Mouse (Mus musculus) embryonic facial prominence, embryonic 10.5 days (tissue): ENCODE data around the gene Defb23. TPM values are rescaled to one million over a fixed set of nuclear protein-coding genes. Genes with fewer than 3 reads are reported as not detected.
A peak's percentile ranks its signal among the peaks of the same experiment; 100 is the strongest.

ENCODE experiments used
- DNase-seq: peaks from one replicate; pipeline ENCODE4 v3.0.0-alpha.2; 2017; ENCODE audit warnings: low spot score
- H3K27ac ChIP-seq: fragments of 300-500 bp; sonication (generic); replicated peaks from 2 replicates; pipeline ENCODE4 v1.5.1; 2016; ENCODE audit warnings: mild to moderate bottlenecking
- H3K27me3 ChIP-seq: fragments of 300-500 bp; sonication (generic); replicated peaks from 2 replicates; pipeline ENCODE4 v1.6.1; 2016; ENCODE audit warnings: low read depth, mild to moderate bottlenecking; ENCODE audit not compliant: poor library complexity, severe bottlenecking
- H3K36me3 ChIP-seq: fragments of 300-500 bp; sonication (generic); replicated peaks from 2 replicates; pipeline ENCODE4 v1.6.1; 2016; ENCODE audit warnings: mild to moderate bottlenecking, moderate library complexity
- H3K4me1 ChIP-seq: fragments of 300-500 bp; sonication (generic); 2 replicates; pipeline ENCODE4 v1.6.1; 2016
- H3K4me3 ChIP-seq: fragments of 300-500 bp; sonication (generic); 2 replicates; pipeline ENCODE4 v1.5.1; 2016; ENCODE audit warnings: mild to moderate bottlenecking, moderate library complexity
- H3K9me3 ChIP-seq: fragments of 300-500 bp; sonication (generic); 2 replicates; pipeline ENCODE4 v1.6.1; 2016; ENCODE audit warnings: mild to moderate bottlenecking
- WGBS: fragments of 180-500 bp; shearing (Covaris S2); methylation state at CpG from one replicate; pipeline ENCODE4 v1.1.7; 2016; 5-methylcytosine and 5-hydroxymethylcytosine counted together
- polyA plus RNA-seq: library from polyadenylated mRNA; unstranded; fragments of >200 nt; fragmentation: Nextera tagmentation; extraction: Ambion mirVana; gene quantifications from 2 replicates; pipeline ENCODE4 v1.2.1, GENCODE M21; 2016

The Defb23 gene
- polyA plus RNA-seq, 1 experiment from 2014 or later = not detected

- Histone ChIP-seq H3K4me3 (no peak overlapping the region), H3K4me1 (no peaks in the 10 kb centered on the region), H3K27me3 (no peaks in the 10 kb centered on the region), H3K9me3 (no peaks in the 10 kb centered on the region), H3K27ac (no peak overlapping the region), H3K36me3 (no peaks in the 10 kb centered on the region)
- WGBS = 34% methylated on average over 7 of the region's 7 CpGs
- DNase-seq = no peak
These were observed 6.6 kb upstream of the Defb23 start for GRCm38 (mm10) chr2:152470973-152471372.

DNA sequence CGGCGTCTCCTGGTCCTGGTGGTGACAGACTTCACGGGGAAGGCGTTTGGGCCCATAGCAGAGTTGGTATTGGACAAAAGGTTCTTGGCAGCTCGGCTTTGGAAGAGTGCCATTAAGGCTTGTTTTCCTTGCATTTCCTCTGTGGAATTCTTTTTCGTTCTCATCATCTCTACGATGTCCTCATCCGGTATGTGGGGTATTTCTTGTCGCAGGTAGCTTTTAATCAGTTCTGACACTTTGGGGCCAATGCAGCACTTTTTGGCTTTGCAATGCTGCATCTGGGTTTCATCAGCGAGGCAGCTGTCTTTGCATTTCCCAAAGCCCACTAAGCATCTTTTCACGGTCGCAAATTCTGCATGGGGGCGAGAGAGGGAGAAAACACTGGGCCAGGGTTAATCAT lies 5.2 kb downstream of the Defb23 start:
- Histone ChIP-seq H3K9me3 (no peaks in the 10 kb centered on the region), H3K4me1 (peaks cover 4% of the 10 kb centered on the region; the same call in 1 of the 2 replicates), H3K27ac (no peak overlapping the region), H3K4me3 (no peak overlapping the region), H3K27me3 (0 out of 2 replicates have a peak, but pooled peaks cover 3% of the 10 kb centered on the region), H3K36me3 (no peaks in the 10 kb centered on the region)
- WGBS = 69% methylated on average over 13 of the region's 13 CpGs
- no peak for DNase-seq

- DNase-seq = peak; percentile 6
- H3K27ac ChIP-seq = no peak overlapping the region
- H3K36me3 ChIP-seq = no peaks in the 10 kb centered on the region
- 71% methylated on average over 4 of the region's 4 CpGs for WGBS
- H3K4me3 ChIP-seq = no peak overlapping the region
- no peaks in the 10 kb centered on the region for H3K9me3 ChIP-seq
- H3K27me3 ChIP-seq = 0 out of 2 replicates have a peak, but pooled peaks cover 3% of the 10 kb centered on the region
- H3K4me1 ChIP-seq = peaks cover 17% of the 10 kb centered on the region
These were observed 12.2 kb downstream of the Defb23 start for GRCm38 (mm10) chr2:152452101-152452781.

- Histone ChIP-seq H3K36me3 (no peaks in the 10 kb centered on the region), H3K9me3 (no peaks in the 10 kb centered on the region), H3K27me3 (0 out of 2 replicates have a peak, but pooled peaks cover 4% of the 10 kb centered on the region), H3K27ac (no peak overlapping the region), H3K4me3 (no peak overlapping the region), H3K4me1 (peaks cover 25% of the 10 kb centered on the region)
- 7% methylated on average over 5 of the region's 5 CpGs for WGBS
- DNase-seq = peak; percentile 71
These were observed 14.2 kb downstream of the Defb23 start for GRCm38 (mm10) chr2:152450241-152450640.

- DNase-seq = no peak
- peaks cover 34% of the 10 kb centered on the region for H3K4me1 ChIP-seq
- 65% methylated on average over 5 of the region's 5 CpGs for WGBS
These were observed 17.0 kb downstream of the Defb23 start for GRCm38 (mm10) chr2:152447461-152447860.

DNA sequence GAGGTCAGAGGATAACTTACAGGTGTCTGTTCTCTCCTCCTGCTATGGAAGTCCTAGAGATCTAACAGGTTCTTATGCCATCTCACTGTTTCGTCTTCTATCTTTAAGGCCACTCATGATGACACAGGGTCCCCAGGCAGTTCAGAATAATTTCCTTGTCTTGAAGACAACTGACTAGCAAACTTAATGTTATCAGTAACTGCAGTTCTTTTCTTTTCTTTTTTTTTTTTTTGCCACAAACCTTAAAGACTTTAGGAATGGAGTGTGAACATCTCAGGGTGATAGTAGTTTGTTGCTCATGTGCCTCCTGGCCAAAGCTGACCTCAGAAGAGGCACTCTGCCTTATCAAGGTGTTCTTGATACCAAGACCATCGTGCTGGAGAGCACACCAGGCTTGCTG lies 17.8 kb downstream of the Defb23 start:
- H3K36me3 ChIP-seq = no peaks in the 10 kb centered on the region
- 75% methylated on average over 2 of the region's 2 CpGs for WGBS
- H3K27me3 ChIP-seq = 0 out of 2 replicates have a peak, but pooled peaks cover 4% of the 10 kb centered on the region

More at GRCm38 (mm10) chr2:152447461-152447860, 17.0 kb downstream of the Defb23 start:
- H3K36me3 ChIP-seq = no peaks in the 10 kb centered on the region
- no peaks in the 10 kb centered on the region for H3K9me3 ChIP-seq
- H3K27me3 ChIP-seq = 0 out of 2 replicates have a peak, but pooled peaks cover 4% of the 10 kb centered on the region
- H3K4me3 ChIP-seq = no peak overlapping the region
- H3K27ac ChIP-seq = peak overlapping the region; percentile 61; the same call in 1 of the 2 replicates

GRCm38 (mm10) chr2:152443281-152443680 lies 21.1 kb downstream of the Defb23 start:
- no peak overlapping the region for H3K4me3 ChIP-seq
- H3K27me3 ChIP-seq = 0 out of 2 replicates have a peak, but pooled peaks cover 4% of the 10 kb centered on the region
- no peak overlapping the region for H3K27ac ChIP-seq
- H3K4me1 ChIP-seq = peaks cover 27% of the 10 kb centered on the region
- no peaks in the 10 kb centered on the region for H3K36me3 ChIP-seq
- DNase-seq = no peak
- no peaks in the 10 kb centered on the region for H3K9me3 ChIP-seq
- 90% methylated on average over 8 of the region's 8 CpGs for WGBS

More for the DNA sequence above, 17.8 kb downstream of the Defb23 start:
- Histone ChIP-seq H3K4me1 (peaks cover 34% of the 10 kb centered on the region), H3K27ac (0 out of 2 replicates have a peak overlapping the region, but pooled peaks have one; percentile 61), H3K4me3 (no peak overlapping the region), H3K9me3 (no peaks in the 10 kb centered on the region)
- DNase-seq = no peak

DNA sequence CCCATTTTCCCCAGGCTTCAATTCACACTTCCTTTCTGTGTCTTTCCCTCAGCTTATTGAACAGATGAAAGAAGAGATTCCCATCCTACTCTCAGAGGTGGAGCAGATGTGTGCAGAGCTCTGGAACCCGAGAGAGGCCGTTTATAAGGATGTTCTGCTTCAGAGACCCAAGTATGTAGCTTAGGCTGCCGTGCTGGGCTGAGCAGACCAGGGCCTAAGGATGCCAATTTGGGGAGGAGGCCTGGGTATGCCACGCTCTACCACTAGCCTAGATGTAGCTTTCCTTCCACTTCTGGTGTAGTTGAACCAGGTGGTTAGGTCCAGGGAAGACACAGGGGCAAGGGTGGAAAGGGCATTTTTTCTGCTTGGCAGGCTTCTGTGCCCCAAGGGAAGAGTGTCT lies 22.1 kb downstream of the Defb23 start:
- 77% methylated on average over 4 of the region's 4 CpGs for WGBS
- no peak overlapping the region for H3K27ac ChIP-seq
- H3K4me1 ChIP-seq = peaks cover 22% of the 10 kb centered on the region
- no peak for DNase-seq
- H3K9me3 ChIP-seq = no peaks in the 10 kb centered on the region
- H3K36me3 ChIP-seq = no peaks in the 10 kb centered on the region
- no peak overlapping the region for H3K4me3 ChIP-seq
- H3K27me3 ChIP-seq = 0 out of 2 replicates have a peak, but pooled peaks cover 4% of the 10 kb centered on the region

DNA sequence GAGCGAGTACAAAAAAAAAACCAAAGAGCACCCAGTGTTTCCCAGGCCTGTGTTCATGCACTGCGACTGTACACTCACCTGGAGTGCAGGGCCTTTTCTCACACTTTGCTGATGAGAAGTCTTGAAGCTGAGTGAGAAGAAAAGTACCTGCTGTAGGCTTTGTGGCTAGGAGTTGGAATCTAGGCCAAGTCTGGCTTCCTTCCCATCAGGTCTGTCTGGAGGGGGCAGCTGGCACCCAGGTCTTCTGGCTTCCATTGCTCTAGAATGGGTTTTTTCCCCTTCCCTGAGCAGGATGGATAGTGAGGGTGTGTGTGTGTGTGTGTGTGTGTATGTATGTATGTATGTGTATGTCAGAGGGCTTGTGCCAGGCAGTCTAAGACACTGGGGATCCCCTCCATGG lies 24.6 kb downstream of the Defb23 start:
- no peak overlapping the region for H3K4me3 ChIP-seq
- no peak for DNase-seq
- H3K4me1 ChIP-seq = peaks cover 25% of the 10 kb centered on the region
- no peaks in the 10 kb centered on the region for H3K9me3 ChIP-seq
- no peaks in the 10 kb centered on the region for H3K36me3 ChIP-seq
- peaks cover 6% of the 10 kb centered on the region; the same call in 1 of the 2 replicates for H3K27me3 ChIP-seq
- no peak overlapping the region for H3K27ac ChIP-seq
- WGBS = 88% methylated on average over 2 of the region's 2 CpGs

DNA sequence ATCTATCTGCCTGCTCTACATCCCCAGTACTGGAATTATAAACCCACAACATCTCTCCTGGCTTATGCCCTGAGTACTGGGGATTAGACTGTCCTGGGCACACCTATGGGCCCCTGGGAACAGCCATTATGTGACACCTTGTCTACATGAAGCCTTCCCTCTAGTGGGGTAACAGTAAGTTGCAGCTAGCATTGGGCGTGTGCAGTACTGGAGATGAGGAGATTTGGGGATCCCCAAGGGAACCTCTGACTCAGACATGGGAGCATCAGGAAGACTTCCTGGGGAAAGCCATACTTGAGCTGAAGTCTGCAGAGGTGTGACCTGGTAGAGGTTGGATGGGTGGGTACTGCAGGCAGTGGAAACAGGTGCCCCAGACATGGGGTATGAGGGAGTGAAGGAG lies 25.5 kb downstream of the Defb23 start:
- WGBS = 76% methylated on average over 1 of the region's 1 CpGs
- Histone ChIP-seq H3K27ac (no peak overlapping the region), H3K27me3 (peaks cover 6% of the 10 kb centered on the region; the same call in 1 of the 2 replicates), H3K36me3 (no peaks in the 10 kb centered on the region), H3K4me3 (no peak overlapping the region), H3K9me3 (no peaks in the 10 kb centered on the region), H3K4me1 (peaks cover 22% of the 10 kb centered on the region)
- no peak for DNase-seq

- Histone ChIP-seq H3K4me1 (peaks cover 25% of the 10 kb centered on the region), H3K27me3 (peaks cover 6% of the 10 kb centered on the region; the same call in 1 of the 2 replicates), H3K36me3 (no peaks in the 10 kb centered on the region), H3K9me3 (no peaks in the 10 kb centered on the region), H3K27ac (peak overlapping the region; percentile 77), H3K4me3 (peak overlapping the region; percentile 51)
- 3% methylated on average over 23 of the region's 23 CpGs for WGBS
- DNase-seq = peak; percentile 90
These were observed 27.2 kb downstream of the Defb23 start for GRCm38 (mm10) chr2:152436983-152437860.

DNA sequence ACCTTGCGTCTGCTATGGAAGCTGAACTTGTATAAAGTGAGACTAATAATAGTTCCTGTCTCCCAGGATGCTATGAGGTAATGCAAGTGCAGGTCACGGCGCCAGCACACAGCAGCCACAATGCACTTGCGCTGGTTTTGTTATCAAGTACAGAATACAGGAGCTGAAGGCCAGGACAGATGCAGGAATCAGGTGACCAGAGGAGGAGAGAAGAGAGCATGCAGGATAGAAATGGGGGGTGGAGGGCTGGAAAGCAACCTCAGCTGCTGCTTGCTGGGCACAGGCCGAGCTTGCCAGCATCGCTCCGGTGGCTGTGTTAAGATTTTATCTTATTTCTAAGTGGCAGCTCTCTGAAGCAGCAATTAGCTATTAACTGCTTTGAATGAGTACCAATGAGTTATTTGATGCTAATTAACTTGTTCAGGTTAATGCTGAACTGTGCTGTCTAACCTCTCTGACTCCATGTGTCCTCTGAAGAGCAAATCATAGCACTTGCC lies 28.0 kb downstream of the Defb23 start:
- Histone ChIP-seq H3K4me1 (peaks cover 25% of the 10 kb centered on the region), H3K9me3 (no peaks in the 10 kb centered on the region), H3K4me3 (no peak overlapping the region), H3K27ac (no peak overlapping the region), H3K36me3 (no peaks in the 10 kb centered on the region), H3K27me3 (peaks cover 6% of the 10 kb centered on the region; the same call in 1 of the 2 replicates)
- 76% methylated on average over 7 of the region's 7 CpGs for WGBS
- DNase-seq = no peak
